Mouse (Mus musculus) left cerebral cortex, postnatal 36 days (tissue): ENCODE measurements at regions not wholly inside any gene's neighbourhood (a gene's known extent, or its start where the extent isn't known, plus 50 kb on each side); places are given as distances from the start of the nearest gene placed in this dataset.
A peak's percentile ranks its signal among the peaks of the same experiment; 100 is the strongest.

ENCODE experiments used
- DNase-seq, 2 experiments: peaks; one replicate each; pipeline ENCODE4 v3.0.0; 2021 to 2022; ENCODE audit warnings: low spot score in 2 of 2, mixed read lengths in 1 of 2
- intact Hi-C: fragments of 180-260 bp; cut with DNase I; formaldehyde crosslinking; loops from one replicate; pipeline ENCODE4 v1.15.1; 2025

DNA sequence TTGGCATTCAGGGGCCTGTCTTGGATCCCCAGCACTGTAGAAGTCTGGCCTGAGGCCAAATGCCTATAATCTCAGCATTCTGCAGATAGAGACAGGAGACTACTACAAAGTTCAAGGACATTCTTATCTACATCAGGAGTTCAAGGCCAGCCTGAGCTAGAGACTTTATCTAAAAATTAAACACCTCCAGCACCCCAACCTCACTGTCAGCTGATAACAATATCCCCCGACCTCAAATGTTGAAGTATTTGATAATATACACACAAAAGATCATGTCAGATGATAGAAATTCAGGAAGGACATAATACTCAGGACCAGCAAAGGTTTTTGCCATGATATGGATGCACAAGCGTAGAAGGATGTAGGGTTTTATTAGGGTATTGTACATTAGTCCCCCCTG lies 228.2 kb upstream of the Myocd start:
- intact Hi-C loops, result no loop called here
- DNase-seq, result no peak

DNA sequence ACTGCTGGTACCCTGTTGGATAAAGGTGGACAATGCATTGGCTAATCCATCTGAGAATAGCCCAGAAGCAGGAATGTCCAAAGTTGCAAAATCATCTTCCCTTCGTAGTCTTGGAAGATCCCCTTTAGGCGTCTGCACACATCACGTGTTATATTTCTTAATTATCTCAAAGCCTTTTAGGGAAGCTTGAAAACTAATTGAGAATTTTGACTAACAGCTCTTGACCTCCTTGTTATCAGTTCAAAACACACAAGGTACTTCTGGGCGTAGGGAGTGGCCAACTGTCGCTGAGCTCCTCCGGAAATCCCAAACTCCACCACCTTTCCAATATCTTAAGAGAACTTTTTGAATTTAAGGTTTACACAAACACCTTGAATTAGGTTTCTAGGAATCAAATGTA lies 227.6 kb upstream of the Myocd start:
- intact Hi-C loops, result no loop called here
- DNase-seq, result no peak

DNA sequence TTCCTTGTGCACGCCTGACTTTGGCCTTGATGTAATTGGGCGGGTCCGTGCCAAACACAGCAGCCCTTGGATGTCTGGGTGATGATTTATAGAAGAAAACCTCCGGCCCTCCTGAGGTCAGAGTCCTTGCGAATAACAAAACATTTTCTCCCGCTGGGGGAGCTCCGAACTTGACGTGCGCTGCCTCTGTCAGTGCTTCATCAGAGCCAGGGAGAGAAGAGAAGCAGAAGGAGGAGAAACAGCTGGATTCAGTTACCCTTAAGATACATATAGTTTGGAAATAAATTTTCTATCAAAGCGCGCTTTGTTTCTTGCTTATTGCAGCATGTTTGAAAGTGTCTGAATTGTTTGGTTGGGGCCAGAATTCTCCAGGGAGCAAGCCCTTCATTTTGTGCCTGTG lies 225.2 kb upstream of the Myocd start:
- intact Hi-C loops, result no loop called here

DNA sequence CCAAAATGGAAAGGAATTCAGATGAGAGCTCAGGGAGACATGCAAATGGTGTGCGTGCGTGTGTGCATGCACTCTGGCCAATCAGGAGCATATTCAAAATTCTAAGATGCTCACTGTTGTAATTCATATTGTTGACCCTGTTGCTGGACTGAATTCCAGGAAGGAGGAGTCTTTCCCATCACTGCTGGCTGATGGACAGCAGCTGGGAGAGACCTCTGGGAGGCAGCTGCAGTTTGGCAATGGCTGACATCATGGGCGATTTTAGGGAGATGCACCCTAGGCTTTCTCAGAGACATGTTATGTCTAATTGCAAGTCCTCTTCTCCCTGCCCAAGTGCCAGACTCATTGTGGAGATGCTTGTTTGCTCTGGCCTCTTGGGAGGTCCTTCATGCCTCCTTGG lies 220.6 kb upstream of the Myocd start:
- DNase-seq, result no peak
- intact Hi-C loops, result no loop called here

More for the DNA sequence above, 225.2 kb upstream of the Myocd start:
- no peak for DNase-seq

DNA sequence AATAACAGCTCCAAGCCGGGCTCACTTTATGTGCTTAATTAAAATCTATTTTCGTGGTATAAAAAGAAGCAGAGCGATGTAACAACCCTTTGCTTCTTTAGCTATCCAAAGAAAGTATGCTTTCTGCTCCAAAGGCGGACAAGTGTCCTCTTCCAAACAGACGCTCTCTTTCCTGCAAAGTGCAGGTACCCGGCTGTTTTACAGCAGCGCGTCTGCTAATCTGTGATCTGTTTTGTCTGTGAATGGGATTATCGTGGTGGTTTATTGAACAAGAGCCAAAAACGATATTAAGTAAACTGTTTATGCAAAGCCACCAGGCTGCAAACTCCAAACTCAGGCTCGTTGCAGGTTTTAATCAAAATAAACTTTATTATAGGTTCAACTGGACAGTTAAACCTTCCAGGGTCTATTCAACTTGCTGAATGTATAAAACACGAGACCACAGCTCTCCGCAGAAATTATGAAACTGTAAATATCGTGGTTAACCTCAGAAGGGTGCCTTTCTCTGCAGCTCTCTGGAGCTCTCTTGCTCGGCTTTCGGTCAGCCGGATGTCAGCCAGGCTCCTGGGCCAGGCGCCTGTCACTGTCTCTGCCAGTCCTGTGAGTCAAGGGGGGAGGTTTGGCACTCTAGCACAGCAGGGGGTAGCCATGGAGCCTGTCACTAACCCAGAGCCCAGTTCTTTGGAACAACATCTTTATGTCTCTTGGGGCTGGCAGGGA lies 206.2 kb upstream of the Myocd start:
- no peak for DNase-seq

DNA sequence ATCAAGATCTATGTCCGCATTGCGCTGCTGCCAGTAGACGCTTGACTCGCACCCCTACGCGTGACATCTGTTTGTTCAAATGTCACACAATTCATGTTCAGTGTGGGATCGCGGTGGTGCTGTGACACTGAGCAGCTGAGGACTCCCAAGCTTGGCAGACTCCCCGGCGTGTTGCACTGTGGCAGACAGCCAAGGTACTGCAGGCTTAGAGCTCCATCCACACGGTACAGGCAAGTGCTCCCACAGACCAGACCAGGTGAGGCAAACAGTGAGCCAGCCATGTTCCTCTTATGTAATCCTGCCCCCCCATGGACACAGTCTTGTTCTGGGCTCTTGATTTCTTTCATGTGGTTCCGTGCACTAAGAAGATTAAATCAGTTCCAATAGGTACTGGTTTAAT lies 205.5 kb upstream of the Myocd start:
- intact Hi-C loops, result no loop called here

More for the DNA sequence above, 206.2 kb upstream of the Myocd start:
- intact Hi-C loops, result no loop called here

DNA sequence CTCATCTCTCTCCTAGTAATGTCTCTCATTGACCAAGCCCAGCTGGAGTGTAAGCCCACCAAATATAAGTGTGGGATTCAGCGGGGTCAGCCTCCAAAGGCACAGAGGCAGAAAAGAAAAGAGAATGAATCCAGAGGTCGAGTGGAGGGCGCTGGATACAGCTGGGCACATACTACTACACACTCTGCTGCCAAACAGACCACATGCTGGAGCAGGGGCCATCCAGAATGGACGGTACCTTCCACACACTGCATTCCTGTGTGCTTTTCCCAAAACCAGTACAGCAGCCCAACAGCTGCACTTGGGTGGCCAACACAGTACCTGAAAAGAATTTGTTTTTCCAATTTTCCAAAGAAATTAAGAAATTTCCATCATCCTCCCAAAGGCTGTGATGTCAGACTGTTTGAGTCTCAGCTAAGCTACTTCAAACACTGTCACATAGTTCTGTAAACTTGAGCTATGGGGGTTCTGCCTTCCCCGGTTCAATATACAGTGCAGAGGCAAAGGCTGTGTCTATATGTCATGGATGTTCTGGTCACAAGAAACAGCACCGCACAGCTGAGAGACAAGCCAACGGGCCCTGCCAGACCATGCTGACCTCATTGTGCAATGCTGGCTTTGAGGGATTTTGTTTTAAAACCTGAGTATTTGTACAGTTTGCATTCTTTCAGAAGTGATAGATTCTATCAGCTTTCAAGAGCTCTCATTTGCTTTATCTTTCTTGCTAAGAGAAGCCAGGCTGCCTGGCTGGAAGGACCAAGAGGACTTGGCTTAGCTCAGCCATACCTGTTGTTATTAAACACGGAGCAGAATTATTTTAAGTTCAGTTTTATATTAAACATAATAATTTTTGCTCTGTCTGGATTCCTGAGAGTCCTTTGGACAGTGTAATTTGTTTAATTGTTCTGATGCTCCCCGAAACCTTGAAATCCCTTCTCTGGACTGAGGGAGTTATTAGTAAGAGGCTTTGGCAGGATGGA lies 200.3 kb upstream of the Myocd start:
- no peak for DNase-seq
- intact Hi-C loops, result no loop called here

More for the DNA sequence above, 205.5 kb upstream of the Myocd start:
- peak; percentile 71 to 73 for DNase-seq

DNA sequence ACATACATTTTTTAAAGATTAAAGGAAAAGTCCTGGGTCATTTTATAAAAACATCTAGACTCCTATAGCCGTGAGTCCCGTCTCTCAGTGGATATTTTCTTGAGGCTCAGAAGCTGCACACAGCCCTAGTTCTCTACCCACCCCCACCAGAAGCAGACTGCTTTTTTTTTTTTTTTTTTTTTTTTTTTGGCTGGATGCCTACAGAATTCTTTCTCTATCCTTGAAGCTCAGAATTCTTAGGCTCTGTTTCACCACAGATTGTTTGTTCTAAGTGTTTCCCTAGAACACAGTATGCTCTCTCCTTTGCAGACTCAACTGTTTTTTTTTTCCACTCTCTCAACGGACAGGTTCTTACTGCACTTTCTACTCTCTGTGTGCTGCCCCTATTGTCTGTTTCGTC lies 191.3 kb upstream of the Myocd start:
- no peak for DNase-seq
- intact Hi-C loops, result no loop called here

DNA sequence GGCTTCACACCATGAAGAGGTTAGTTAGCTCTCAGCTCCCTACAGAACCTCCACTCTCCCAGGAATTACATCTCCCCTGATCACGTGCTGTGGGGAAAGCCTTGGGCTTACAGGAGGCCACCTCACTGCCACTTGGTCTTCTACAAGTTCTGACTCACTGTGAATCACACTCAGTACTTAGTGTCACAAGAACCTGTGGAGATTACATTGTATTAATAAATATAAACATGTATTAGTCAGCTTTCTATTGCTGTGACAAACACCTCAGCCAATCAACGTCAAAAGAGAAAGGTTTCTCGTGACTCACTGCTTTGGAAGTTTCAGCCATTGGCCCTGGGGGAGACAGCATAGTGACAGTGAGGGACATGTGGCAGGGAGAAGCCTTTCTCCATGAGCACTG lies 178.6 kb upstream of the Myocd start:
- no peak for DNase-seq
- intact Hi-C loops, result no loop called here

DNA sequence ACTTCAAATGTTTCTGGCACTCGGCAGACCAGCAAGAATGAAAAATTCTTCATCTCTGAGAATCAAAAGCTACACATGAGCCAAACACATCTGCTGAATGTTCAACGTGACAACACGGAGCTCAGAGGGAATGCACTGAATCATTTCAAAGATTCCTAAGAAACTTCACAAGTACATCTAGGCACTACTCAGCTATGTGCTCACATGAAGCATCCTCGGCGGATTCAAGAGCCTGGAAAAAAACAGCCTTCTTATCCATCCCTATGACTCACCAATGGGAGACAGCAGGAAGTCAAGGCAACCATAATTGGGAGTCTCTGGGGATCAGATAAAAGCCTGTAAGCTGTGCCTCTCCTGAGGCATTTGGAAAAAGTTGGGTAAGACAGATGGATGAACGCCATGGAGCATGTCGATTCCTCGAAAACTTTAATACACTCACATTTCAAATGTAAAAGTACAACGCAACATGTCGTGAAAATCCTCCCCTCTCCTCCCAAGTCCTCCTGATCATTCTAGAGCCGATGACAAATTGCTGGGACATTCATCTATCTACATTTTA lies 173.8 kb upstream of the Myocd start:
- intact Hi-C loops, result no loop called here

DNA sequence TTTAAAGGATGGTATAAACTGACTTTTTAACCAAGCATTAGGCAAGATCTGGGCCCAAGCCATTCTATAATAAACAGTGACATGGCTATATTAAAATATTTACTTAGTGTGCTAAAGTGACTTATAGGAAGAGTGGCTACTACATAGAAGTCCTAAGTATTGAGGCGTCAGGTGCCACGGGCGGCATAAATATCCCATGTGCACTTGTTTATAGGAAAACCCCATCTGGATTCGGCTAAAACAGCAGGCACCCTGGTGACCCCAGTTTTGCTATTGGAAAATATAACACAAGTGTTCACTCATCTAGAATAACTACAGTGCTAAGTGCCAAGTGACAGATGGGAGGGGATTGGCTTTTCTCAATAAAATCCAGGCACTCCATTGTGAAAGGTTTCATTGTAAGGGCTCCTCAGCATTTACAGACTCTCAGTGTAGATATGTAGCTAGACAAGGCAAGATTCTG lies 165.9 kb upstream of the Myocd start:
- intact Hi-C loops, result no loop called here
- no peak for DNase-seq

More for the DNA sequence above, 173.8 kb upstream of the Myocd start:
- peak in 1 of 2 experiments; percentile 11 for DNase-seq

DNA sequence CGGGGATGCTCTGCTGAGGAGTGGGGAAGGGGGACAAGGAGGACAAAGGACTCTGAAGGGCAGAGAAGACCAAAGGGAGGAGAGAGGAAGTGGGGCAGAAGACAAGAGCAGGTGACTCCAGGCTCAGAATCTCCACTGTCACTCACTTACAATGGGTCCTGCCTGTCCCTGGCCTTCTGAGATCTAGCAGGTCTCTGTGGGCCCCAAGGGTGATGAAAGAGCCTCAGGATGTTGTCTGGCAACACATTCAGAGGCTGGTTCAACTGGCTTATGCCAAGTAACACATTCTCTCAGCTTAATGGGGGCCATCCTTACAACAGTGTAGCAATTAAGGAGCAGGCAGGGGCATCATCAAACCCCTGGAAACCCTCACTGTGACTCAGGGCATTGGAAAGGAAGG lies 152.1 kb upstream of the Myocd start:
- intact Hi-C loops, result no loop called here
- no peak for DNase-seq

DNA sequence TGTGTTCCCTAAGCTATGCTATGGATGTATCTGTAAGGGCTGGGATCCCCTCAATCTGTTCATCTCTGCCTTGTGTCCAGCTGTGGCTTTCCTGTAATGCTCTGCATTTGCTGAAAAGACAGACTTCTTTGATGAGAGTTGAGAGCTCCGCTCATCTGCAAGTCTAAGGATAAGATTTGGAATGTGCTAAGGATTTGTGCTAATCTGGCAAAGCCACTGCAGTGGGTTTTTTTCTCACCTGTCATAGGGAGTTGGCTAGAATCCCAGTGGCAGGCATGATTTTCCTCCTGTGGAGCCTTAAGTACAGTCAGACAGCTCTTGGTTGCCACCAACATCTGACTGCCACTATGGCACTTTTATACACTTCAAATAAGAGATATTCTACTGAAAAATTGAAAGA lies 138.8 kb upstream of the Myocd start:
- peak; percentile 13 to 16 for DNase-seq
- intact Hi-C loops, result no loop called here

DNA sequence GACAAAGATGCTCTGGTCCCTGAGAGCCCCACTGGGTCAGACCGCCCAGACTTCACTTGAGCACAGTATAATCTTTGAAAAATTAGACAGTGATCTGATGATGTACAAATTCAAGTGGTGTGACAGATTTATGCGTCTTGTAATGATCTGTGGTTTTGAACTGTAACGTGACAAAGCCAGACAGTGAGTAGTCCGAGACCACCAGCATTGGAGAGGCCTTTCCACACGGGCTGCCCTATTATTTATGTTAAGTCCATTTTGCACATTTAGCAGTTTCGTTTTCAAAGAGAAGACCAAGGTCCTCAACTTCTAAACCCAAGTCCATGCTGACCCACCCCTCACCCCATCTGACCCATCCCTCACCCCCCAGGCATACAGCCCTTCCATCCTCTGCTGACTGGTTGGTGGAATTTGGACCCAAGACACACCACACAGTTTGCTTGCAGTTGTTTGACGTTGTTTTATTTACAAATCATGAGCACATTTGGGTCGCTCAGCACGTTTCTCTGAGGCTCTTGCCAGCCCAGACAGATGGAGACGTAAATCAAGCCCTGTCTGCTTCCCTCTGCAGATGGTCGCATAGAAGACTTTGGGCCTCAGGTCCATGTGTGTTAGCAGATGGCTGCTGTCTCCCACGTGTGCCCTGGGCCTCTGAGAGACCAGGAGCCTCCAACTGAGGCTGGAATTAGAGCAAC lies 132.8 kb upstream of the Myocd start:
- intact Hi-C loops, result no loop called here
- DNase-seq, result no peak

DNA sequence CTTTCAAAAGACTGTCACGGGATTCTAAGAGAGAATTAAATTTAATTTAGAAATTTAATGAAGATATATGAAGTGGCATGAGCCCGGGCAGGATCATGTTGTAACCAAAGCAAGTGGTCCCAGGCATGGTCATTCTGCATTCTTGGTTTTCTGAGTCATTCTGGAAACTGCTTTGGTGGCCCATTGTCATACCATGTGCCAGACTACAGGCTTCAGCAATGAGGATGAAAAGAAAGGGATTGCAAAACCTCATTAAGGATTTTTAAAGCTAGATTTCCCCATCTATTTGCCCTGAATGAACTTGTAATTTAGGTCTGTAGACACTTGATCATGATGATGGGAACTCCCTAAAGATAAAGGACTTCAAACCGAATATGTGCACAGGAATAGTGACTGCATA lies 119.4 kb upstream of the Myocd start:
- DNase-seq, result no peak
- intact Hi-C loops, result no loop called here

DNA sequence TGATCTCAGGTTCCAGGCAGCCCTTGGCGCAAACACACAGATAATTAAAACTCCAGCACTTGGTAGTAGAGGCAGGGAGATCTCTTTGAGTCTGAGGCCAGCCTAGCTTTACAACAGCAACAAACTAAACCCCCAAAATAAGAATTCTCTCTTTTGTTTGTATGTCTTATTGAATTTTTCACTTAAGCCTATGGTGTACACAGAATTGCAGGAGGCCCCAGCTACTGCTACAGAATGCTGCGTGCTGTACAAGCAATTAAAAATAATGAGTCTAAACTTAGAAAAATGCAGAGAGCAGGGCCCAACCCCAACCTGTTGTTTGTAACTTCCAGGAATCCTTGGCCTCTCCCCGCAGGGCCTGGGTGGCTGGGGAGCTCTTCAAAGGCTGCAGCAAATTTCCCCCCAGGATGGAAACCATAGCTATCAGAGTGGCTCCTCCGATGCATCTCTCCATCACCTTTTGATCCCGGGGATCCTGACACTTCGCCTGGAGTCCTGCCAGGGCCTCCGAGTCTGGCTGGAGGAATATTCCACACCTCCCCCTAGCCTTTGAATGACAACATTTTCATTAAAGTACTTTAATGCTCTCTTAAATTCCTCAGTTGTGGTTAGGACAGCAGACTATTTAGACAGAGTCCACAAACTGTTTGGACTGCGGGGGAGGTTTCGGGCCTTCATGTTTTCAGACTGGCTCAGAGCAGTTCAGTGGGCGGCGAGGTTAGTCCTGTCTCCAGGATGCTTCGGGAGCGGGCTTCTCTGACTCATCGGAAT lies 116.7 kb upstream of the Myocd start:
- DNase-seq, result no peak
- intact Hi-C loops, result no loop called here

DNA sequence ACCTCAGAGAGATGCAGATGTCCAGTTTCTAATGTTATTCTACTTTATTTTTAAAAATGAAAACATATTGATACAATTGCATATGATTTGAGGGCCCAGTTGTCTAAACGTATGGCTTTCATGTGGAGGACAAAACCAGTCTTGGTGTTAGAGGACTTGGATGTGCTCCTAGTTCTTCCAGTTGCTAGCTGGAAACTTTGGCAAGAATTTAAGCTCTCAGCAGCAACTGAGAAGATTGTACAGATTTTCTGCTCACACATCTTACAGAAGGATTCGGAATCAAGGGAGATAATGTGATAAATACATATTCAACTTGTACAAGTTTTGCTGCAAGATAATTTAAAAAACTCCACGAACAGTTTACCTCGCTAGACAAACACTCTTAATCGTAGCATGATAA lies 105.6 kb upstream of the Myocd start:
- intact Hi-C loops, result no loop called here
- no peak for DNase-seq

DNA sequence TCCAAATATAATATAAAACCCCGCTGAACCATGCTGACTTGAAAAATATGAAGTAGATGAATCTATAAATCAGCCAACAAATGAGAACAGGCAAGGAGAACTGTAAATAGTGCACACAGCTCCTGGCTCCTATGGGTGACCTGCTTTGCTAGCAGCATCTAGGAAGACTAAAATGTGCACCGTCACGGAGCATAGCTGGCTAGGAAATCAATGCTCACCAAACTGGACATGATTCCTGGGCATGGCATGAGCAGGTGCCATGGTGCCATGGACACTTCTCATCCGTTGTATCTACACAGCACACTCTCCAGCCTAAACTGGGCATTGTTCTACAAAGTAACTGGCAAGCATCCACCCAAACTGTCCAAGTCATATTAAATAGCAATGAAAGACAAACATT lies 103.3 kb upstream of the Myocd start:
- intact Hi-C loops, result no loop called here
- DNase-seq, result no peak

DNA sequence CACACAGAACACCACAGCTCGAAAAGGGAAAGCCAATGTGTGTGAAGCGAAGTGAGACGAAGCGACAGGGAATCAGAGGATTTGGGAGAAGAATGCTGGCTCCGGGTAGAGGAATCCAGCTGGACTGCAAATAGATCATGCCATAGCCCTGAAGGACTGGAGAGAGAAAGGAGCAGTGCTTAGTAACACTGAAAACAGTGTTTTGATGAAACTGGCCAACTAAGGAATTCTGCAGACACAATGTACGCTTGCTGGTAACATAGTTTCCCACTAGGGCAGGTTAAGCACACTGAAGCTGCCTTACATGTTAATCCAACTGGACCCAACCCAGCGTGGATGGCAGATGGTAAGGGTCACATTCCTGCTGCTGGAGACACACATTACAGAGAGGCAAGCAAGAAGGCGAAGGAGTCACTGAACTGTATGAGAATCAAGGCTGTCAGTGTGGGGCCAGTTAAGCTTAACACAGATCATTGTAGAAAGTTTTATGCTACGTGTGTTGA lies 102.6 kb upstream of the Myocd start:
- no peak for DNase-seq

More for the DNA sequence above, 102.6 kb upstream of the Myocd start:
- intact Hi-C loops, result no loop called here
